Mouse (Mus musculus) embryonic fibroblast, embryonic 13.5 days (primary cell): Measurements from ENCODE around the gene Cracr2b.

Experiments used
- CTCF ChIP-seq: IDR thresholded peaks from 2 replicates; pipeline ENCODE4 v1.5.1; 2011; ENCODE audit warnings: mild to moderate bottlenecking, control low read depth, low read length, moderate library complexity, borderline replicate concordance; ENCODE audit not compliant: insufficient read depth
- POLR2A ChIP-seq: IDR thresholded peaks from 2 replicates; pipeline ENCODE4 v1.6.1; 2011; ENCODE audit warnings: low read depth, mild to moderate bottlenecking, control low read depth, low read length, moderate library complexity

DNA sequence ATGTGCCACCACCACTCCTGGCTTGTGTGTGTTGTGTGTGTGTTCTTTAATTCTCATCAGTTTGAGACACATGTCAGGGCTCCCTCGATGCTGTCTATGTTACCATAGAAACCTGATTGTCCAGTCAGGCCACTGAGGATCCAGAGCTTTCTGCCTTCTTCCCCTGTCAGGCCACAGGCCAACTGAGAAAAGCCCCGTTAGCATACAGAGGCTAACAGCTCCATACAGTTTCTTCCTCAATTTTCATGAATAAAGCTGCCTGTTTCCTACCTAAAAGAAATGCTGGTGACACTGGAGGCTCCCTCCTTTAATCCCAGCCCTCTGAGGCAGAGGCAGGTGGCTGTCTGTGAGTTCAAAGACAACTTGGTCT is 24.4 kb upstream of the Cracr2b start:
- TF ChIP-seq CTCF (no peak), POLR2A (no peak)
